Mouse (Mus musculus) liver, adult 2 months (tissue): ENCODE measurements around the gene Gtf3c2.

ENCODE experiments used
- CTCF ChIP-seq: fragments of 200-500 bp; IDR thresholded peaks from 2 replicates; pipeline ENCODE4 v1.5.1; 2011; ENCODE audit warnings: low read depth, low read length, control low read depth
- POLR2A ChIP-seq: fragments of 200-500 bp; IDR thresholded peaks from 2 replicates; pipeline ENCODE4 v1.6.1; 2011; ENCODE audit warnings: low read length, control low read depth; ENCODE audit not compliant: insufficient read depth; ENCODE audit errors: extremely low read depth

GRCm38 (mm10) chr5:31200327-31200768 lies 20.4 kb upstream of the Gtf3c2 start:
- TF ChIP-seq CTCF (no peak), POLR2A (no peak)
